Mouse (Mus musculus) liver (tissue): ENCODE measurements around the gene Hspa12a.

Experiments used
- DNase-seq: peaks from one replicate; pipeline ENCODE4 v3.0.0-alpha.2; 2020; ENCODE audit warnings: mixed read lengths

The Hspa12a gene

GRCm38 (mm10) chr19:58818571-58819415, 124.7 kb downstream of the Hspa12a start:
- DNase-seq: no peak

- no peak for DNase-seq
Observed at GRCm38 (mm10) chr19:58817398-58817797, 126.1 kb downstream of the Hspa12a start.

- DNase-seq: no peak
Observed at GRCm38 (mm10) chr19:58816453-58817041, 126.9 kb downstream of the Hspa12a start.

- DNase-seq: no peak
Observed at GRCm38 (mm10) chr19:58815179-58815922, 128.1 kb downstream of the Hspa12a start.

- DNase-seq: no peak
Observed at GRCm38 (mm10) chr19:58810536-58810935, 132.9 kb downstream of the Hspa12a start.

- no peak for DNase-seq
Observed at GRCm38 (mm10) chr19:58808864-58809263, 134.6 kb downstream of the Hspa12a start.

GRCm38 (mm10) chr19:58806364-58806763, 137.1 kb downstream of the Hspa12a start:
- peak; percentile 55 for DNase-seq

GRCm38 (mm10) chr19:58805191-58805779, 138.2 kb downstream of the Hspa12a start:
- DNase-seq: no peak

- DNase-seq: no peak
Observed at GRCm38 (mm10) chr19:58795114-58795669, 148.3 kb downstream of the Hspa12a start.

GRCm38 (mm10) chr19:58794284-58794683, 149.2 kb downstream of the Hspa12a start, which contains the start of gene 1700019N19Rik:
1700019N19Rik (minus strand) TSS chr19:58794461.
- peak; percentile 12 for DNase-seq

GRCm38 (mm10) chr19:58789194-58789593, 154.3 kb downstream of the Hspa12a start:
- no peak for DNase-seq

- no peak for DNase-seq
Observed at GRCm38 (mm10) chr19:58783938-58784337, 159.5 kb downstream of the Hspa12a start.

- no peak for DNase-seq
Observed at GRCm38 (mm10) chr19:58781566-58781965, 161.9 kb downstream of the Hspa12a start.

- no peak for DNase-seq
Observed at GRCm38 (mm10) chr19:58776461-58776860, 167.0 kb downstream of the Hspa12a start.

GRCm38 (mm10) chr19:58767329-58767728, 176.1 kb downstream of the Hspa12a start:
- no peak for DNase-seq

- peak; percentile 56 for DNase-seq
Observed at GRCm38 (mm10) chr19:58762848-58763541, 180.5 kb downstream of the Hspa12a start.

- no peak for DNase-seq
Observed at GRCm38 (mm10) chr19:58762316-58762715, 181.1 kb downstream of the Hspa12a start.

GRCm38 (mm10) chr19:58759423-58759822, 184.0 kb downstream of the Hspa12a start, which contains the start of gene Pnliprp2:
Pnliprp2 (plus strand) TSS chr19:58759719.
- peak; percentile 57 for DNase-seq

GRCm38 (mm10) chr19:58758871-58759270, 184.6 kb downstream of the Hspa12a start:
- DNase-seq: no peak

GRCm38 (mm10) chr19:58751504-58751903, 191.9 kb downstream of the Hspa12a start:
- DNase-seq: no peak

GRCm38 (mm10) chr19:58750822-58751221, 192.6 kb downstream of the Hspa12a start:
- DNase-seq: no peak

- DNase-seq: no peak
Observed at GRCm38 (mm10) chr19:58747498-58748000, 195.9 kb downstream of the Hspa12a start.
